Mouse (Mus musculus): Measurements from ENCODE around the gene Slc44a1.

- no peak for TF ChIP-seq CTCF (IDR thresholded peaks at IDR 0.05; ENCODE audit: extremely low read depth, insufficient read length, insufficient replicate concordance, low read depth, low read length)
- no peak for TF ChIP-seq POLR2A (IDR thresholded peaks at IDR 0.05; ENCODE audit: low read depth, low read length)
Measured at GRCm38 (mm10) chr4:53575558-53575957, 135.3 kb downstream of the Slc44a1 start.

All from small intestine, adult 2 months (tissue).